Mouse (Mus musculus): ENCODE data around the gene Gli1. TPM values are rescaled to one million over a fixed set of nuclear protein-coding genes. Genes with fewer than 3 reads are reported as not detected.

The Gli1 gene
- polyA plus RNA-seq, 1 experiment from 2014 or later: 2.0 TPM

- Histone ChIP-seq H3K9me3 (ENCODE audit: control insufficient read depth) (no peaks in the 10 kb centered on the region), H3K36me3 (ENCODE audit: control insufficient read depth, insufficient read depth) (peaks cover 66% of the 10 kb centered on the region), H3K4me3 (ENCODE audit: low read depth, low read length) (no peak overlapping the region), H3K27me3 (replicated peaks; ENCODE audit: control insufficient read depth, insufficient read depth, low read length) (no peaks in the 10 kb centered on the region), H3K27ac (ENCODE audit: low read depth, low read length) (no peak overlapping the region), H3K4me1 (replicated peaks; ENCODE audit: control insufficient read depth, insufficient read depth, low read length) (0 out of 2 replicates have a peak, but pooled peaks cover 9% of the 10 kb centered on the region), H3K9ac (ENCODE audit: low read depth, low read length) (no peak overlapping the region), H3K4me2 (replicated peaks; ENCODE audit: low read depth) (no peak overlapping the region)
- WGBS: 79% methylated on average over 11 of the region's 11 CpGs
- TF ChIP-seq CTCF (IDR thresholded peaks at IDR 0.05; ENCODE audit: low read depth): no peak
- ATAC-seq: no peak
These were observed 56.9 kb downstream of the Gli1 start for GRCm38 (mm10) chr10:127284724-127285500.

DNA sequence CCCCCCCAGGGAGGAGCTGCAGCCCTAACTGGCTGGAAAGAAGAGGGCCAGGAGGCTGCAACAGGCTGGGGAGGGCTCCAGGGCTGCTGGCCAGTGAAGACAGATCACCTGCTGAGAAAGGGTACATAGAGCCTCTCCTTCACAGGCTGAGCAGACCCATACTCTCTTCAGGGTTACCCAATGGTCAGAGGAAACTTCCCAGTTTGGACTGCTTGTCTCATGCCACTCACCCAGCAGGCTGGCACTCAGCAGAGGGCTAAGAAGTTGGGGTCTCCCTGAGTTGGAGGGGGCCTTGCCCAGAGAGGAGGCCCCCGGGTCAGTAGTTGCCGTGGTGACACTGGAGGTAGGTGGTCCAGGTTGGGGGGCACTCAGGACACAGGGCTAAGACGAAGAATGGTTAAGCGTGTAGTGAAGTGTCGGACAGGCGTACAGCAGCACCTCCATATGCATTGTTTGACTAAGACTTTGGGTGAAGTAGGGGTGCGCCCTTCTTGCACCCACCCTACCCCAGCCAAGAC is 57.6 kb downstream of the Gli1 start:
- TF ChIP-seq CTCF (IDR thresholded peaks at IDR 0.05; ENCODE audit: low read depth): no peak
- no peaks in the 10 kb centered on the region for H3K9me3 ChIP-seq (ENCODE audit: control insufficient read depth)
- no peak overlapping the region for H3K4me2 ChIP-seq (replicated peaks; ENCODE audit: low read depth)
- no peak for ATAC-seq
- H3K36me3 ChIP-seq (ENCODE audit: control insufficient read depth, insufficient read depth): peaks cover 74% of the 10 kb centered on the region
- no peak overlapping the region for H3K4me3 ChIP-seq (ENCODE audit: low read depth, low read length)
- no peak overlapping the region for H3K9ac ChIP-seq (ENCODE audit: low read depth, low read length)
- WGBS: 91% methylated on average over 7 of the region's 7 CpGs
- H3K27me3 ChIP-seq (replicated peaks; ENCODE audit: control insufficient read depth, insufficient read depth, low read length): no peaks in the 10 kb centered on the region
- H3K27ac ChIP-seq (ENCODE audit: low read depth, low read length): peak overlapping the region; percentile 35; the same call in 1 of the 2 replicates
- 0 out of 2 replicates have a peak, but pooled peaks cover 9% of the 10 kb centered on the region for H3K4me1 ChIP-seq (replicated peaks; ENCODE audit: control insufficient read depth, insufficient read depth, low read length)

GRCm38 (mm10) chr10:127282620-127283215 is 59.1 kb downstream of the Gli1 start:
- Histone ChIP-seq H3K9me3 (ENCODE audit: control insufficient read depth) (no peaks in the 10 kb centered on the region), H3K4me2 (replicated peaks; ENCODE audit: low read depth) (no peak overlapping the region), H3K4me3 (ENCODE audit: low read depth, low read length) (no peak overlapping the region), H3K9ac (ENCODE audit: low read depth, low read length) (no peak overlapping the region), H3K4me1 (replicated peaks; ENCODE audit: control insufficient read depth, insufficient read depth, low read length) (0 out of 2 replicates have a peak, but pooled peaks cover 7% of the 10 kb centered on the region), H3K27me3 (replicated peaks; ENCODE audit: control insufficient read depth, insufficient read depth, low read length) (no peaks in the 10 kb centered on the region), H3K36me3 (ENCODE audit: control insufficient read depth, insufficient read depth) (peaks cover 88% of the 10 kb centered on the region), H3K27ac (ENCODE audit: low read depth, low read length) (peak overlapping the region; percentile 50; the same call in 1 of the 2 replicates)
- TF ChIP-seq CTCF (IDR thresholded peaks at IDR 0.05; ENCODE audit: low read depth): no peak
- 63% methylated on average over 13 of the region's 13 CpGs for WGBS
- no peak for ATAC-seq

DNA sequence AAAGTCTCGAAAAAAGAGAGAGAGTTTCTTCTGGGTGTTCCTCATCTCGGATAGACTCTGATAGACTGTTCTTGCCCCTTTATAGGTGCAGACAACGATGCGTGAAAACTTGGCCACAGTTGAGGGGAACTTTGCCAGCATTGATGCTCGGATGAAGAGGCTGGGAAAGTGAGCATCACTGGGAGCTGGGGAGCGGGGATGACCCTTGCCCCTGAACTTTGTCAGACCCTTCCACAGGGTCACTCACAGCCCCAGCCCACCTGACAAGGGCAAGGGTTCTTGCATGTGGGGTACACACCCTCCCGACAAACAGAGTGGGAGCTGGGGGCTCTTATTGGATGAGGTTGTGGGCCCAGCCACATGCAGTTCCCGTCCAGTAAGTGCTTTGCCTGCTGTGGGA is 60.5 kb downstream of the Gli1 start:
- H3K9me3 ChIP-seq (ENCODE audit: control insufficient read depth): no peaks in the 10 kb centered on the region
- no peaks in the 10 kb centered on the region for H3K4me1 ChIP-seq (replicated peaks; ENCODE audit: control insufficient read depth, insufficient read depth, low read length)
- no peak for TF ChIP-seq CTCF (IDR thresholded peaks at IDR 0.05; ENCODE audit: low read depth)
- no peaks in the 10 kb centered on the region for H3K27me3 ChIP-seq (replicated peaks; ENCODE audit: control insufficient read depth, insufficient read depth, low read length)
- H3K4me2 ChIP-seq (replicated peaks; ENCODE audit: low read depth): no peak overlapping the region
- H3K27ac ChIP-seq (ENCODE audit: low read depth, low read length): no peak overlapping the region
- no peak overlapping the region for H3K4me3 ChIP-seq (ENCODE audit: low read depth, low read length)
- H3K9ac ChIP-seq (ENCODE audit: low read depth, low read length): no peak overlapping the region
- ATAC-seq: no peak
- peaks cover 99% of the 10 kb centered on the region for H3K36me3 ChIP-seq (ENCODE audit: control insufficient read depth, insufficient read depth)
- 80% methylated on average over 8 of the region's 8 CpGs for WGBS

Other genes starting within 250 kb of the Gli1 start
- gene Os9, start 220.8 kb downstream of the Gli1 start, polyA plus RNA-seq (2015; fragmentation: Nextera tagmentation; extraction: Ambion mirVana): 113 and 116 TPM in 2 replicates
- gene B4galnt1, start 176.7 kb downstream of the Gli1 start, polyA plus RNA-seq (2015; fragmentation: Nextera tagmentation; extraction: Ambion mirVana): 29.4 and 34.1 TPM in 2 replicates
- gene Slc26a10, start 161.3 kb downstream of the Gli1 start, polyA plus RNA-seq (2015; fragmentation: Nextera tagmentation; extraction: Ambion mirVana): 0.52 and 0.65 TPM in 2 replicates
- gene Arhgef25, start 151.9 kb downstream of the Gli1 start, polyA plus RNA-seq (2015; fragmentation: Nextera tagmentation; extraction: Ambion mirVana): 14.4 and 15.1 TPM in 2 replicates
- 22.2 and 24.6 TPM in 2 replicates for gene Dtx3, start 146.2 kb downstream of the Gli1 start, polyA plus RNA-seq (2015; fragmentation: Nextera tagmentation; extraction: Ambion mirVana)
- gene Pip4k2c, start 130.4 kb downstream of the Gli1 start, polyA plus RNA-seq (2015; fragmentation: Nextera tagmentation; extraction: Ambion mirVana): 43.0 and 47.0 TPM in 2 replicates
- gene Kif5a, start 78.6 kb downstream of the Gli1 start, polyA plus RNA-seq (2015; fragmentation: Nextera tagmentation; extraction: Ambion mirVana): 2.7 and 3.7 TPM in 2 replicates
- 143 and 147 TPM in 2 replicates for gene Dctn2, start 75.6 kb downstream of the Gli1 start, polyA plus RNA-seq (2015; fragmentation: Nextera tagmentation; extraction: Ambion mirVana)
- gene Mbd6, start 53.0 kb downstream of the Gli1 start, polyA plus RNA-seq (2015; fragmentation: Nextera tagmentation; extraction: Ambion mirVana): 8.7 and 12.8 TPM in 2 replicates
- 47.2 and 50.7 TPM in 2 replicates for gene Mars, start 30.2 kb downstream of the Gli1 start, polyA plus RNA-seq (2015; fragmentation: Nextera tagmentation; extraction: Ambion mirVana)
- gene Arhgap9, start 20.0 kb downstream of the Gli1 start, polyA plus RNA-seq (2015; fragmentation: Nextera tagmentation; extraction: Ambion mirVana): 9.5 and 12.0 TPM in 2 replicates
- 0.04 TPM in 1 of 2 replicates, not detected in the other for gene Inhbe, start 12.4 kb upstream of the Gli1 start, polyA plus RNA-seq (2015; fragmentation: Nextera tagmentation; extraction: Ambion mirVana)
- gene Inhbc, start 28.5 kb upstream of the Gli1 start, polyA plus RNA-seq (2015; fragmentation: Nextera tagmentation; extraction: Ambion mirVana): not detected in 2 replicates
- 19.4 and 21.8 TPM in 2 replicates for gene R3hdm2, start 38.4 kb upstream of the Gli1 start, polyA plus RNA-seq (2015; fragmentation: Nextera tagmentation; extraction: Ambion mirVana)
- gene Stac3, start 159.7 kb upstream of the Gli1 start, polyA plus RNA-seq (2015; fragmentation: Nextera tagmentation; extraction: Ambion mirVana): 0.17 TPM in 1 of 2 replicates, not detected in the other
- 19.9 and 21.9 TPM in 2 replicates for gene Ndufa4l2, start 173.0 kb upstream of the Gli1 start, polyA plus RNA-seq (2015; fragmentation: Nextera tagmentation; extraction: Ambion mirVana)
- 26.2 and 26.7 TPM in 2 replicates for gene Shmt2, start 180.5 kb upstream of the Gli1 start, polyA plus RNA-seq (2015; fragmentation: Nextera tagmentation; extraction: Ambion mirVana)
- 2.9 and 4.5 TPM in 2 replicates for gene Nxph4, start 192.6 kb upstream of the Gli1 start, polyA plus RNA-seq (2015; fragmentation: Nextera tagmentation; extraction: Ambion mirVana)

All from intestine, postnatal 0 days (tissue).